Mouse (Mus musculus): ENCODE results near the gene Add2. TPM values are rescaled to one million over a fixed set of nuclear protein-coding genes. Genes with fewer than 3 reads are reported as not detected.

Add2 gene
- polyA plus RNA-seq, 1 experiment from 2014 or later: 1.7 TPM

- 78% methylated on average over 1 of the region's 1 CpGs for WGBS
These were observed 5.2 kb downstream of the Add2 start for GRCm38 (mm10) chr6:86033635-86034034.

GRCm38 (mm10) chr6:86038901-86039300 lies 10.4 kb downstream of the Add2 start:
- Histone ChIP-seq H3K36me3 (ENCODE audit: control insufficient read depth, insufficient read depth) (no peaks in the 10 kb centered on the region), H3K4me2 (ENCODE audit: low read depth, low read length) (no peak overlapping the region), H3K27me3 (ENCODE audit: control insufficient read depth, insufficient read depth, low read length) (no peaks in the 10 kb centered on the region), H3K4me3 (ENCODE audit: low read length) (no peak overlapping the region), H3K9ac (ENCODE audit: low read length) (no peak overlapping the region), H3K27ac (ENCODE audit: low read length) (no peak overlapping the region), H3K4me1 (ENCODE audit: control insufficient read depth, insufficient read depth, low read length) (no peaks in the 10 kb centered on the region), H3K9me3 (replicated peaks; ENCODE audit: control insufficient read depth, low read length) (no peaks in the 10 kb centered on the region)
- no peak for ATAC-seq (replicated peaks; ENCODE audit: extremely low read depth, insufficient read depth, low FRiP score)
- WGBS: 52% methylated on average over 2 of the region's 2 CpGs

More at GRCm38 (mm10) chr6:86033635-86034034, 5.2 kb downstream of the Add2 start:
- Histone ChIP-seq H3K9me3 (replicated peaks; ENCODE audit: control insufficient read depth, low read length) (no peaks in the 10 kb centered on the region), H3K27ac (ENCODE audit: low read length) (no peak overlapping the region), H3K27me3 (ENCODE audit: control insufficient read depth, insufficient read depth, low read length) (peaks cover 22% of the 10 kb centered on the region), H3K36me3 (ENCODE audit: control insufficient read depth, insufficient read depth) (no peaks in the 10 kb centered on the region), H3K9ac (ENCODE audit: low read length) (no peak overlapping the region), H3K4me1 (ENCODE audit: control insufficient read depth, insufficient read depth, low read length) (peaks cover 4% of the 10 kb centered on the region), H3K4me2 (ENCODE audit: low read depth, low read length) (no peak overlapping the region), H3K4me3 (ENCODE audit: low read length) (no peak overlapping the region)
- ATAC-seq (replicated peaks; ENCODE audit: extremely low read depth, insufficient read depth, low FRiP score): no peak

GRCm38 (mm10) chr6:86040140-86040539 lies 11.7 kb downstream of the Add2 start:
- H3K9ac ChIP-seq (ENCODE audit: low read length): no peak overlapping the region
- 56% methylated on average over 1 of the region's 1 CpGs for WGBS
- ATAC-seq (replicated peaks; ENCODE audit: extremely low read depth, insufficient read depth, low FRiP score): no peak
- no peaks in the 10 kb centered on the region for H3K4me1 ChIP-seq (ENCODE audit: control insufficient read depth, insufficient read depth, low read length)
- H3K9me3 ChIP-seq (replicated peaks; ENCODE audit: control insufficient read depth, low read length): no peaks in the 10 kb centered on the region
- no peaks in the 10 kb centered on the region for H3K27me3 ChIP-seq (ENCODE audit: control insufficient read depth, insufficient read depth, low read length)
- H3K36me3 ChIP-seq (ENCODE audit: control insufficient read depth, insufficient read depth): no peaks in the 10 kb centered on the region
- H3K27ac ChIP-seq (ENCODE audit: low read length): no peak overlapping the region
- H3K4me3 ChIP-seq (ENCODE audit: low read length): no peak overlapping the region
- H3K4me2 ChIP-seq (ENCODE audit: low read depth, low read length): no peak overlapping the region

- Histone ChIP-seq H3K9ac (ENCODE audit: low read length) (no peak overlapping the region), H3K9me3 (replicated peaks; ENCODE audit: control insufficient read depth, low read length) (no peaks in the 10 kb centered on the region), H3K36me3 (ENCODE audit: control insufficient read depth, insufficient read depth) (no peaks in the 10 kb centered on the region), H3K4me1 (ENCODE audit: control insufficient read depth, insufficient read depth, low read length) (peaks cover 5% of the 10 kb centered on the region; the same call in 1 of the 2 replicates), H3K27me3 (ENCODE audit: control insufficient read depth, insufficient read depth, low read length) (no peaks in the 10 kb centered on the region), H3K4me2 (ENCODE audit: low read depth, low read length) (no peak overlapping the region), H3K27ac (ENCODE audit: low read length) (no peak overlapping the region), H3K4me3 (ENCODE audit: low read length) (no peak overlapping the region)
- WGBS: 84% methylated on average over 11 of the region's 11 CpGs
- no peak for ATAC-seq (replicated peaks; ENCODE audit: extremely low read depth, insufficient read depth, low FRiP score)
These were observed 19.0 kb downstream of the Add2 start for GRCm38 (mm10) chr6:86047510-86047909.

GRCm38 (mm10) chr6:86048509-86048908 lies 20.0 kb downstream of the Add2 start:
- Histone ChIP-seq H3K4me2 (ENCODE audit: low read depth, low read length) (no peak overlapping the region), H3K27me3 (ENCODE audit: control insufficient read depth, insufficient read depth, low read length) (no peaks in the 10 kb centered on the region), H3K4me3 (ENCODE audit: low read length) (no peak overlapping the region), H3K9me3 (replicated peaks; ENCODE audit: control insufficient read depth, low read length) (no peaks in the 10 kb centered on the region), H3K4me1 (ENCODE audit: control insufficient read depth, insufficient read depth, low read length) (peaks cover 5% of the 10 kb centered on the region; the same call in 1 of the 2 replicates), H3K27ac (ENCODE audit: low read length) (no peak overlapping the region), H3K36me3 (ENCODE audit: control insufficient read depth, insufficient read depth) (no peaks in the 10 kb centered on the region), H3K9ac (ENCODE audit: low read length) (no peak overlapping the region)
- WGBS: 75% methylated on average over 5 of the region's 5 CpGs
- no peak for ATAC-seq (replicated peaks; ENCODE audit: extremely low read depth, insufficient read depth, low FRiP score)

- 42% methylated on average over 6 of the region's 6 CpGs for WGBS
- no peak overlapping the region for H3K4me3 ChIP-seq (ENCODE audit: low read length)
- H3K4me2 ChIP-seq (ENCODE audit: low read depth, low read length): no peak overlapping the region
- H3K4me1 ChIP-seq (ENCODE audit: control insufficient read depth, insufficient read depth, low read length): peaks cover 5% of the 10 kb centered on the region; the same call in 1 of the 2 replicates
- H3K9ac ChIP-seq (ENCODE audit: low read length): no peak overlapping the region
- H3K36me3 ChIP-seq (ENCODE audit: control insufficient read depth, insufficient read depth): no peaks in the 10 kb centered on the region
- no peak for ATAC-seq (replicated peaks; ENCODE audit: extremely low read depth, insufficient read depth, low FRiP score)
- no peaks in the 10 kb centered on the region for H3K9me3 ChIP-seq (replicated peaks; ENCODE audit: control insufficient read depth, low read length)
- H3K27ac ChIP-seq (ENCODE audit: low read length): no peak overlapping the region
- no peaks in the 10 kb centered on the region for H3K27me3 ChIP-seq (ENCODE audit: control insufficient read depth, insufficient read depth, low read length)
These were observed 22.2 kb downstream of the Add2 start for GRCm38 (mm10) chr6:86050586-86051268.

GRCm38 (mm10) chr6:86052032-86052459 lies 23.6 kb downstream of the Add2 start:
- no peaks in the 10 kb centered on the region for H3K9me3 ChIP-seq (replicated peaks; ENCODE audit: control insufficient read depth, low read length)
- ATAC-seq (replicated peaks; ENCODE audit: extremely low read depth, insufficient read depth, low FRiP score): no peak; the same call in 1 of the 2 replicates
- H3K9ac ChIP-seq (ENCODE audit: low read length): no peak overlapping the region
- no peak overlapping the region for H3K4me3 ChIP-seq (ENCODE audit: low read length)
- WGBS: 27% methylated on average over 7 of the region's 7 CpGs
- H3K27me3 ChIP-seq (ENCODE audit: control insufficient read depth, insufficient read depth, low read length): no peaks in the 10 kb centered on the region
- H3K36me3 ChIP-seq (ENCODE audit: control insufficient read depth, insufficient read depth): no peaks in the 10 kb centered on the region
- H3K4me2 ChIP-seq (ENCODE audit: low read depth, low read length): no peak overlapping the region
- H3K27ac ChIP-seq (ENCODE audit: low read length): no peak overlapping the region
- H3K4me1 ChIP-seq (ENCODE audit: control insufficient read depth, insufficient read depth, low read length): peaks cover 5% of the 10 kb centered on the region; the same call in 1 of the 2 replicates

- Histone ChIP-seq H3K9me3 (replicated peaks; ENCODE audit: control insufficient read depth, low read length) (no peaks in the 10 kb centered on the region), H3K9ac (ENCODE audit: low read length) (no peak overlapping the region), H3K4me3 (ENCODE audit: low read length) (no peak overlapping the region), H3K27me3 (ENCODE audit: control insufficient read depth, insufficient read depth, low read length) (no peaks in the 10 kb centered on the region), H3K27ac (ENCODE audit: low read length) (no peak overlapping the region), H3K4me1 (ENCODE audit: control insufficient read depth, insufficient read depth, low read length) (peaks cover 5% of the 10 kb centered on the region; the same call in 1 of the 2 replicates), H3K4me2 (ENCODE audit: low read depth, low read length) (no peak overlapping the region), H3K36me3 (ENCODE audit: control insufficient read depth, insufficient read depth) (no peaks in the 10 kb centered on the region)
- WGBS: 50% methylated on average over 4 of the region's 4 CpGs
- ATAC-seq (replicated peaks; ENCODE audit: extremely low read depth, insufficient read depth, low FRiP score): no peak
These were observed 24.1 kb downstream of the Add2 start for GRCm38 (mm10) chr6:86052556-86052955.

- H3K4me3 ChIP-seq (ENCODE audit: low read length): no peak overlapping the region
- H3K27me3 ChIP-seq (ENCODE audit: control insufficient read depth, insufficient read depth, low read length): no peaks in the 10 kb centered on the region
- no peaks in the 10 kb centered on the region for H3K9me3 ChIP-seq (replicated peaks; ENCODE audit: control insufficient read depth, low read length)
- ATAC-seq (replicated peaks; ENCODE audit: extremely low read depth, insufficient read depth, low FRiP score): no peak
- no peak overlapping the region for H3K9ac ChIP-seq (ENCODE audit: low read length)
- H3K27ac ChIP-seq (ENCODE audit: low read length): no peak overlapping the region
- peaks cover 5% of the 10 kb centered on the region; the same call in 1 of the 2 replicates for H3K4me1 ChIP-seq (ENCODE audit: control insufficient read depth, insufficient read depth, low read length)
- WGBS: 51% methylated on average over 4 of the region's 4 CpGs
- H3K36me3 ChIP-seq (ENCODE audit: control insufficient read depth, insufficient read depth): no peaks in the 10 kb centered on the region
- no peak overlapping the region for H3K4me2 ChIP-seq (ENCODE audit: low read depth, low read length)
These were observed 24.6 kb downstream of the Add2 start for GRCm38 (mm10) chr6:86053099-86053498.
